Mouse (Mus musculus) kidney, adult 2 months (tissue): ENCODE measurements around the gene Stk19.

Experiments
- CTCF ChIP-seq: fragments of 200-500 bp; conservative IDR thresholded peaks from 2 replicates; pipeline ENCODE4 v1.5.1; 2011; ENCODE audit warnings: low read depth, mild to moderate bottlenecking, control low read depth, low read length, moderate library complexity, mixed read lengths; ENCODE audit not compliant: insufficient read depth, insufficient read length
- POLR2A ChIP-seq: fragments of 200-500 bp; IDR thresholded peaks from one replicate; pipeline ENCODE4 v1.6.1; 2011; ENCODE audit warnings: low read depth, low read length, control low read depth

DNA sequence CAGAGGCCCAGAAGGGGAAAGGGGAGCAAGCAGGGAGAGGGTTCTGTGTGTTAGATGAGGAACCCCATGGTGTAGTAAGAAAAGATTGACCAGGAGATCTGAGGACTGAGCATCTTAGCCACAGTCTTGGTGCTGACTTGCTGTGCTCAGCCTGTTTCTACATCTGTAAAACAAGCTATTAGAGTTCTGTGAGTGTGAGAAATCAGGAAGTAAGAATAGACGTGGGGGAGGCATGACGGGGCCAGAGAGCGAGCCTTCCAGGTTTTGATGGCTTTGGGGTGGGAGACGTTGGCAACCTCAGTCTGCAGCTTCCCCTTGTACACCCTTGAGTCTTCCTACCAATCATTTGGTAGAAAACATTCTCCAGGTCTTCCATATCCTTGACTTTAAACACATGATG, 21.9 kb upstream of the Stk19 start:
- TF ChIP-seq POLR2A = no peak
- TF ChIP-seq CTCF = no peak
